Mouse (Mus musculus) spleen, adult 2 months (tissue): Measurements from ENCODE around the gene Galnt15.

ENCODE experiments used
- CTCF ChIP-seq: fragments of 200-500 bp; IDR thresholded peaks from 2 replicates; pipeline ENCODE4 v1.5.1; 2011; ENCODE audit warnings: mild to moderate bottlenecking, inconsistent platforms; ENCODE audit not compliant: insufficient read depth, insufficient read length, insufficient replicate concordance; ENCODE audit errors: extremely low read depth
- POLR2A ChIP-seq: fragments of 200-500 bp; IDR thresholded peaks from 2 replicates; pipeline ENCODE4 v1.6.1; 2011; ENCODE audit warnings: low read depth, low read length, inconsistent platforms

DNA sequence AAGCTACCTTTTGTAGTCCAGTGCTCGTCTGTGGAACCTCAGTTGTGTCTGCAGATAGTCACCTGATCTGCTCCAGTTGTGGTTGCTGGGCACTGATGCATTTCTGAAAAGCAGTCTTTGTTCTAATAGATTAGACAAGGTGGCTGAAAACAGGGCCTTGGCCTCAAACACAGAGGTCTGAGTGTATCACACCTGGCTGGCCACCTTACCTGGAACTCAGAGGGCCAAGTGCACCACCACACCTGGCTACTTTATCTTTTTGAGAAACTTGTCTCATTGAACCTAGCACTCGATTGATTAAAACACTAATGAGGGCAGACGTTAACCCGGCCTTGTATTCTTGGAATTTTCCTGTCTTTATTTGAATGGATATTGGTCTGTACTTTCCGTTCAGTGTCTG, 66.9 kb downstream of the Galnt15 start:
- TF ChIP-seq CTCF (no peak), POLR2A (no peak)
